Mouse (Mus musculus) embryonic facial prominence, embryonic 15.5 days (tissue): ENCODE data around the gene Fbxo6. TPM values are rescaled to one million over a fixed set of nuclear protein-coding genes. Genes with fewer than 3 reads are reported as not detected.

Experiments
- ATAC-seq: fragments of 200-750 bp; cut with Nextera tagmentation; 2 replicates; pipeline ENCODE4 v1.8.0; 2017; ENCODE audit warnings: low read depth, moderate TSS enrichment; ENCODE audit not compliant: insufficient number of reproducible peaks, low FRiP score, low TSS enrichment
- H3K27ac ChIP-seq: fragments of 300-500 bp; sonication (generic); replicated peaks from 2 replicates; pipeline ENCODE4 v1.5.1; 2015; ENCODE audit warnings: mild to moderate bottlenecking, inconsistent platforms
- H3K27me3 ChIP-seq: fragments of 300-500 bp; sonication (generic); 2 replicates; pipeline ENCODE4 v1.6.1; 2015; ENCODE audit warnings: inconsistent platforms
- H3K36me3 ChIP-seq: fragments of 300-500 bp; sonication (generic); 2 replicates; pipeline ENCODE4 v1.6.1; 2015; ENCODE audit warnings: mild to moderate bottlenecking, inconsistent platforms
- H3K4me1 ChIP-seq: fragments of 300-500 bp; sonication (generic); 2 replicates; pipeline ENCODE4 v1.6.1; 2015; ENCODE audit warnings: inconsistent platforms
- H3K4me2 ChIP-seq: fragments of 300-500 bp; sonication (generic); replicated peaks from 2 replicates; pipeline ENCODE4 v1.6.1; 2015; ENCODE audit warnings: mild to moderate bottlenecking, inconsistent platforms
- H3K4me3 ChIP-seq: fragments of 300-500 bp; sonication (generic); replicated peaks from 2 replicates; pipeline ENCODE4 v1.5.1; 2015; ENCODE audit warnings: mild to moderate bottlenecking, inconsistent platforms
- H3K9ac ChIP-seq: fragments of 300-500 bp; sonication (generic); 2 replicates; pipeline ENCODE4 v1.6.1; 2015; ENCODE audit warnings: inconsistent platforms
- H3K9me3 ChIP-seq: fragments of 300-500 bp; sonication (generic); replicated peaks from 2 replicates; pipeline ENCODE4 v1.6.1; 2016; ENCODE audit warnings: inconsistent platforms
- WGBS: fragments of 180-500 bp; shearing (Covaris S2); methylation state at CpG from one replicate; pipeline ENCODE4 v1.1.7; 2015; 5-methylcytosine and 5-hydroxymethylcytosine counted together
- polyA plus RNA-seq: library from polyadenylated mRNA; unstranded; fragments of >200 nt; fragmentation: Nextera tagmentation; extraction: Ambion mirVana; gene quantifications from 2 replicates; pipeline ENCODE4 v1.2.1, GENCODE M21; 2015

Fbxo6 gene
- polyA plus RNA-seq, 1 experiment from 2014 or later, result 22.8 TPM

DNA sequence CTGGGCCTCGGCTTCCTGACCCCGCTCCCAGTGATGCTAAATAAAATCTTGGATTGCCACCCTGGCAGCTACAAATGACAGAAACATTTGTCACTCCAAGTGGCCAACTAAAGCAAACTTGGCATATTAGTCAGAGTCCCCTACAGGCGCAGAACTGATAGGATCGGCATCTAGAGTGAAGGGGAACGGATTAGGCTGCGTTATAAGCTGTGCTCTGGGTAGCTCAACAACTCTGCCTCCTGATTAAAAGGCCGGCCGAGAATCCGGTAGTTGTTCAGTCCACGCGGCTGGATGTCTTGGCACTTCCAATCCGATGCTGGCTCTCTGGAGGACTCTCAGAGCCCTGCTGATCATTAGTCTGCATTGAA lies 22.5 kb upstream of the Fbxo6 start:
- no peaks in the 10 kb centered on the region for H3K36me3 ChIP-seq
- H3K9ac ChIP-seq, result no peak overlapping the region
- H3K4me2 ChIP-seq, result no peak overlapping the region
- H3K4me1 ChIP-seq, result peaks cover 7% of the 10 kb centered on the region; the same call in 1 of the 2 replicates
- no peak overlapping the region for H3K4me3 ChIP-seq
- peaks cover 81% of the 10 kb centered on the region for H3K27me3 ChIP-seq
- no peaks in the 10 kb centered on the region for H3K9me3 ChIP-seq
- WGBS, result 8% methylated on average over 12 of the region's 12 CpGs
- no peak overlapping the region for H3K27ac ChIP-seq
- ATAC-seq, result no peak

DNA sequence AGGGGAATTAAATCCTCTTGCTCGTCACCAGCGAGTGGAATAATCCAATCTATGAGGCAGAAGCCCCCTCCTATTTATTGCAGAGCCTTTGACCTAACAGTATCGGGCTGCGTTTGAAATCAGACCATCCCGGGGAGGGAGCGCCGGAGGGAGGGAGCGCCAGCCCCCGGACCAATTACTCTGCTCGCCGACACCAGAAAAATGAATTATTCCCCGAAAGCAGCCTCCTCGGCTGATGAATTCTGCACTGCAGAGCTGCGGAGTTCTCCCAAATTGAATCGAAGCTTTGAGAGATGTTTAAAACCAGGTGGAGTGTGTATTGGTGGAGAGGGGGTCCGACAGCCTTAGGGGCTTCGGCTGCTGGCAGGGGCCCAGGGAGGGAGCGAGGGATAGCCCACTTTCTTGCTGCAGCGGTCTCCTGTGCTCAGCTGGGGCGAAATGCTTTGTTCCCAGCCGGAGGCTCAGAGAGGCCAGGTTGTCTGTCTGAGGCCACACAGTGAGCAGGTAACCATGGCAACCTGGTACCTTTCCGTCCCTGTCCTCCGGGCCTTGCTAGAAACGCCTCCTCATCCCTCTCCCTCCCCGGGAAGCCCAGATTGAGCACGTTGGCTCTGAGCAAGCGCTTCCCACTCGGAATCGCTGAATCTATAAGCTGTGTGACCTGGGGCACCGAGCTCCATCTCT lies 22.0 kb upstream of the Fbxo6 start:
- no peak for ATAC-seq
- WGBS, result under 1% methylated on average over 30 of the region's 30 CpGs

DNA sequence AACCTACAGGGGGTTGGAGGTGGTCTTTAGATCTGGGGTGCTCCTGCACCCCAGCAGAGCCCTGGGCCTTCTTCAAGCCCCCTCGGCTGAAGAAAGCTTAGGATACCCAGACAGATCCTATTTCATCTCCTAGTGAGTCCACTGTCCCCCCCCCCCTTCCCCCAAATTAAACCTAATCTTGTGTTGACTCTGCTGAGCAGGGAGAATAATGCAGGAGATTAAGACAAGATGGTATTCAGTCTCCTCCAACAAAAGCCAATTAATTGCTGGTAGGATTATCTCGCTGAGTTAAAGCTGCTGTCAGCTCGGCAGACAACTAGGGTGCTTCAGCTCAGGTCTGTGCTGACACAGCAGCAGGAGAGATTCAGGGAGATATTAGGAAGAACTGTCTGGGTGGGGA lies 19.3 kb upstream of the Fbxo6 start:
- Histone ChIP-seq H3K27me3 (peaks cover 81% of the 10 kb centered on the region), H3K4me2 (no peak overlapping the region), H3K9ac (no peak overlapping the region), H3K36me3 (no peaks in the 10 kb centered on the region), H3K4me3 (no peak overlapping the region), H3K27ac (no peak overlapping the region), H3K4me1 (peaks cover 14% of the 10 kb centered on the region), H3K9me3 (no peaks in the 10 kb centered on the region)
- 13% methylated on average over 3 of the region's 3 CpGs for WGBS
- no peak for ATAC-seq

More for the DNA sequence above, 22.0 kb upstream of the Fbxo6 start:
- Histone ChIP-seq H3K27ac (no peak overlapping the region), H3K4me3 (no peak overlapping the region), H3K9ac (no peak overlapping the region), H3K4me2 (0 out of 2 replicates have a peak overlapping the region, but pooled peaks have one; percentile 17), H3K4me1 (peaks cover 7% of the 10 kb centered on the region; the same call in 1 of the 2 replicates), H3K9me3 (no peaks in the 10 kb centered on the region), H3K36me3 (no peaks in the 10 kb centered on the region), H3K27me3 (peaks cover 84% of the 10 kb centered on the region)

GRCm38 (mm10) chr4:148170842-148171241 lies 18.9 kb upstream of the Fbxo6 start:
- Histone ChIP-seq H3K36me3 (no peaks in the 10 kb centered on the region), H3K4me1 (peaks cover 18% of the 10 kb centered on the region), H3K27me3 (peaks cover 81% of the 10 kb centered on the region), H3K9me3 (no peaks in the 10 kb centered on the region), H3K4me3 (no peak overlapping the region), H3K27ac (no peak overlapping the region), H3K9ac (no peak overlapping the region), H3K4me2 (no peak overlapping the region)
- no peak for ATAC-seq
- WGBS, result 5% methylated on average over 2 of the region's 2 CpGs

- H3K27me3 ChIP-seq, result peaks cover 81% of the 10 kb centered on the region
- H3K9me3 ChIP-seq, result no peaks in the 10 kb centered on the region
- no peaks in the 10 kb centered on the region for H3K36me3 ChIP-seq
- 21% methylated on average over 15 of the region's 15 CpGs for WGBS
- H3K4me3 ChIP-seq, result no peak overlapping the region
- H3K9ac ChIP-seq, result no peak overlapping the region
- H3K4me1 ChIP-seq, result peaks cover 22% of the 10 kb centered on the region
- no peak overlapping the region for H3K27ac ChIP-seq
- no peak overlapping the region for H3K4me2 ChIP-seq
- no peak for ATAC-seq
These were observed 17.6 kb upstream of the Fbxo6 start for GRCm38 (mm10) chr4:148169586-148169985.

- Histone ChIP-seq H3K36me3 (no peaks in the 10 kb centered on the region), H3K4me3 (no peak overlapping the region), H3K27ac (no peak overlapping the region), H3K9ac (no peak overlapping the region), H3K27me3 (peaks cover 79% of the 10 kb centered on the region), H3K4me2 (no peak overlapping the region), H3K4me1 (peaks cover 22% of the 10 kb centered on the region), H3K9me3 (no peaks in the 10 kb centered on the region)
- WGBS, result 22% methylated on average over 7 of the region's 7 CpGs
- ATAC-seq, result no peak
These were observed 16.3 kb upstream of the Fbxo6 start for GRCm38 (mm10) chr4:148168287-148168686.

DNA sequence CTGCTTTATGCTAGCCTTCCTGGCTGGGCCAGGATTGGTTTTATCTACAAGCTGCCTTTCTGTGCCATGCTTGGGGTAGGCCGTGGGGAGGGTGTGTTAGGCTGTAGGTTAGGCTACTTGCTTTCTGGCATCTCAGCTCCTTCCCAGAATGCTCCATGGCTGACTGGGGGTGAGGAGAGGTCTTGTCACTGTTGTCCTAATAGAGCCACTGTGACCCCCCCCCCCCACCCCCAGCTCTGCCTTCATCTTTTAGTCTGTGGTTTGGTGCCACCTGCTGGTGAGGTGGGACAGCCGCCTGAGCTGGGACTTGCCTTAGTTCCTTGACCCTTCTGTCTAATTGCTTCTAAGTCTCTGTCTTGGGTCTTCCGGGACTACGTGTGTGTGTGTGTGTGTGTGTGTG lies 15.0 kb upstream of the Fbxo6 start:
- H3K36me3 ChIP-seq, result no peaks in the 10 kb centered on the region
- ATAC-seq, result no peak
- H3K9ac ChIP-seq, result no peak overlapping the region
- H3K27ac ChIP-seq, result no peak overlapping the region
- H3K27me3 ChIP-seq, result peaks cover 80% of the 10 kb centered on the region
- WGBS, result 26% methylated on average over 4 of the region's 4 CpGs
- peak overlapping the region; percentile 15 for H3K4me3 ChIP-seq
- no peaks in the 10 kb centered on the region for H3K9me3 ChIP-seq
- H3K4me2 ChIP-seq, result peak overlapping the region; percentile 38
- H3K4me1 ChIP-seq, result peaks cover 22% of the 10 kb centered on the region

DNA sequence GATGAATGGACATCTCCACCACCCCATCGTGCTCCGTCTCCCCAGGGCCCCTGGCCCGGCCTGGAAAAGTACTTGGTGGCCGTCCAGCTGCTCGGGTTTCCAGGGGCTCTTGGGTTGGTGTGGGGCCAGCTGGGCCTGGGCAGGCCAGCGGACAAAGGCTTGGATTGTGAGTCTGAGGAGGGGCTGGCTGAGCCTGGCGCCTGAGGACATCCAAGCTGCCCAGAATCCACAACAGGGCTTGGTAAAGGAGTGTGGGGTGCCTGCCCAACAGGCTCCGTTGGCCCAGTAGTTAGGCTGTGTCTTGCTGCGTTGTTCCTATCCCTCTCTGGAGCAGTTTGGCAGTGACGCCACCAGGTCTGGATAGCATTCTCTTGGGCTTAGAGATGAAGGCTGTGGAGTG lies 14.5 kb upstream of the Fbxo6 start:
- peaks cover 23% of the 10 kb centered on the region for H3K4me1 ChIP-seq
- H3K27me3 ChIP-seq, result peaks cover 80% of the 10 kb centered on the region
- WGBS, result 5% methylated on average over 10 of the region's 10 CpGs
- H3K9me3 ChIP-seq, result no peaks in the 10 kb centered on the region
- ATAC-seq, result no peak
- no peaks in the 10 kb centered on the region for H3K36me3 ChIP-seq
- no peak overlapping the region for H3K9ac ChIP-seq
- H3K4me2 ChIP-seq, result peak overlapping the region; percentile 38
- no peak overlapping the region for H3K27ac ChIP-seq
- H3K4me3 ChIP-seq, result peak overlapping the region; percentile 15; the same call in 1 of the 2 replicates

- Histone ChIP-seq H3K27ac (no peak overlapping the region), H3K4me2 (no peak overlapping the region), H3K9me3 (no peaks in the 10 kb centered on the region), H3K4me3 (no peak overlapping the region), H3K36me3 (no peaks in the 10 kb centered on the region), H3K27me3 (peaks cover 82% of the 10 kb centered on the region), H3K4me1 (peaks cover 32% of the 10 kb centered on the region), H3K9ac (no peak overlapping the region)
- WGBS, result 2% methylated on average over 17 of the region's 17 CpGs
- no peak for ATAC-seq
These were observed 13.6 kb upstream of the Fbxo6 start for GRCm38 (mm10) chr4:148165551-148165950.

DNA sequence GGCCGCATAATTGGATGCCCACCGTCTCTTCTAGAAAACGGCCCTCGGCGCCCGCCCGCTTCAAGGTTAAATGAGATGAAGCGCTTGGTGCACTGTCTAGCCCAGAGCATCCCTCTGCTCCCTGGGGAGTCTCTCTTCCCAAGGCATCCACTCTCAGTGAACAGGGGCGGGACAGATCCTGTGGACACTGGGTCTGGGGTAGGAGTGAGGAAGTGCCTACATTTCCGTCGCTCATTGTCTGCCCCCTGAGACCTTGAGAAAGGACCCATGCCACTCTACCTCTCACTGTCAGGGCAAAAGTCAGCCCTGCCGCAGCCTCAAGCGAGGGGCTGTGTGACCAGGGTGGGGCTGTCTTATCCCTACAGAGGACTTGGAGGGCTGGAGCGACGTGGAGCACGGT lies 12.5 kb upstream of the Fbxo6 start:
- 2% methylated on average over 16 of the region's 16 CpGs for WGBS
- peaks cover 76% of the 10 kb centered on the region for H3K27me3 ChIP-seq
- ATAC-seq, result no peak

GRCm38 (mm10) chr4:148164002-148164439 lies 12.1 kb upstream of the Fbxo6 start:
- WGBS, result 1% methylated on average over 27 of the region's 29 CpGs
- peak; percentile 31; the same call in 1 of the 2 replicates for ATAC-seq
- Histone ChIP-seq H3K4me3 (peak overlapping the region; percentile 37), H3K36me3 (no peaks in the 10 kb centered on the region), H3K27me3 (peaks cover 74% of the 10 kb centered on the region), H3K9ac (no peak overlapping the region), H3K4me2 (peak overlapping the region; percentile 61), H3K9me3 (no peaks in the 10 kb centered on the region), H3K27ac (no peak overlapping the region), H3K4me1 (peaks cover 45% of the 10 kb centered on the region)

More for the DNA sequence above, 12.5 kb upstream of the Fbxo6 start:
- no peaks in the 10 kb centered on the region for H3K9me3 ChIP-seq
- H3K27ac ChIP-seq, result no peak overlapping the region
- peaks cover 42% of the 10 kb centered on the region for H3K4me1 ChIP-seq
- H3K4me2 ChIP-seq, result peak overlapping the region; percentile 61
- H3K4me3 ChIP-seq, result peak overlapping the region; percentile 37
- no peak overlapping the region for H3K9ac ChIP-seq
- H3K36me3 ChIP-seq, result no peaks in the 10 kb centered on the region
